Mouse (Mus musculus) gastrocnemius, postnatal 10 days (tissue): ENCODE results near the gene 1700129C05Rik. TPM values are rescaled to one million over a fixed set of nuclear protein-coding genes. Genes with fewer than 3 reads are reported as not detected.

Experiments used
- DNase-seq: peaks from one replicate; pipeline ENCODE4 v3.0.0; 2021; ENCODE audit warnings: mixed read lengths
- long read RNA-seq, 2 experiments: library from polyadenylated mRNA; stranded (forward); transcript quantifications; one replicate each; pipeline ENCODE4 v2.0.0; 2021
- total RNA-seq, 2 experiments: library from RNA; stranded (reverse); gene quantifications; 2 replicates each; pipeline ENCODE4 v1.2.3; 2021

Gene 1700129C05Rik
- not detected for total RNA-seq
- long read RNA-seq, experiment 1: 0 reads
- long read RNA-seq, experiment 2: 0 reads

GRCm38 (mm10) chr14:59142793-59143192 lies at the start of gene 1700129C05Rik:
Gene 1700129C05Rik, minus strand, starts transcription at chr14:59142893.
- no peak for DNase-seq

- no peak for DNase-seq
Measured at GRCm38 (mm10) chr14:59186121-59186520, 43.4 kb upstream of the 1700129C05Rik start.

- no peak for DNase-seq
Measured at GRCm38 (mm10) chr14:59185514-59185913, 42.8 kb upstream of the 1700129C05Rik start.

GRCm38 (mm10) chr14:59182732-59183131 lies 40.0 kb upstream of the 1700129C05Rik start:
- no peak for DNase-seq

GRCm38 (mm10) chr14:59178649-59179048 lies 36.0 kb upstream of the 1700129C05Rik start, which contains the start of gene Gm5142:
Gene Gm5142, minus strand, starts transcription at chr14:59178749.
- DNase-seq: no peak

GRCm38 (mm10) chr14:59157016-59157698 lies 14.5 kb upstream of the 1700129C05Rik start:
- DNase-seq: no peak

GRCm38 (mm10) chr14:59155589-59155988 lies 12.9 kb upstream of the 1700129C05Rik start:
- no peak for DNase-seq

- DNase-seq: no peak
Measured at GRCm38 (mm10) chr14:59114281-59114680, 28.4 kb downstream of the 1700129C05Rik start.

- DNase-seq: no peak
Measured at GRCm38 (mm10) chr14:59104006-59104605, 38.6 kb downstream of the 1700129C05Rik start.

GRCm38 (mm10) chr14:59093601-59094000 lies 49.1 kb downstream of the 1700129C05Rik start:
- no peak for DNase-seq

- DNase-seq: peak; percentile 41
Measured at GRCm38 (mm10) chr14:59084396-59084795, 58.3 kb downstream of the 1700129C05Rik start.

Other genes with a start within 250 kb of the 1700129C05Rik start
- gene Gm5142, start 35.9 kb upstream of the 1700129C05Rik start, total RNA-seq: not detected
- gene Rcbtb1, start 58.3 kb upstream of the 1700129C05Rik start, total RNA-seq: 10 to 100 TPM; 14.4 to 18.3 TPM
- gene Gm6904, start 117.3 kb upstream of the 1700129C05Rik start, total RNA-seq: not detected
- not detected for gene Phf11a, start 154.6 kb upstream of the 1700129C05Rik start, total RNA-seq
- under 1 TPM in 1 of 2 experiments, not detected in 1; 0.28 TPM for gene Phf11b, start 198.5 kb upstream of the 1700129C05Rik start, total RNA-seq
- gene Phf11d, start 222.6 kb upstream of the 1700129C05Rik start, total RNA-seq: 1 to 10 TPM; 1.6 to 2.2 TPM